Mouse (Mus musculus): Measurements from ENCODE around the gene Ptprn2. TPM values are rescaled to one million over a fixed set of nuclear protein-coding genes. Genes with fewer than 3 reads are reported as not detected.
"Not testable (repeated sequence)": the region's sequence is repeated elsewhere in the genome, so short reads cannot be mapped to it uniquely, and the experiment has no call there.

The Ptprn2 gene
- polyA plus RNA-seq, 1 experiment: 0.95 TPM

- DNase-seq: no peak
- H3K4me3 ChIP-seq (replicated peaks; ENCODE audit: extremely low read depth, low read depth, low read length): no peak overlapping the region
- TF ChIP-seq POLR2A (IDR thresholded peaks at IDR 0.05; ENCODE audit: borderline replicate concordance, extremely low read depth, low read depth, low read length) (no peak), CTCF (IDR thresholded peaks at IDR 0.05; ENCODE audit: insufficient read depth, low read length) (no peak)
- no peaks in the 10 kb centered on the region for H3K4me1 ChIP-seq (ENCODE audit: control insufficient read depth, insufficient read depth, low read length)
These were observed 13.1 kb downstream of the Ptprn2 start for GRCm38 (mm10) chr12:116498666-116499065.

- WGBS: 77% methylated on average over 11 of the region's 11 CpGs
- DNase-seq: no peak
- TF ChIP-seq POLR2A (IDR thresholded peaks at IDR 0.05; ENCODE audit: borderline replicate concordance, extremely low read depth, low read depth, low read length) (no peak), CTCF (IDR thresholded peaks at IDR 0.05; ENCODE audit: insufficient read depth, low read length) (no peak)
- H3K4me3 ChIP-seq (replicated peaks; ENCODE audit: extremely low read depth, low read depth, low read length): no peak overlapping the region
- no peaks in the 10 kb centered on the region for H3K4me1 ChIP-seq (ENCODE audit: control insufficient read depth, insufficient read depth, low read length)
These were observed 15.1 kb downstream of the Ptprn2 start for GRCm38 (mm10) chr12:116500652-116501051.

- H3K4me3 ChIP-seq (replicated peaks; ENCODE audit: extremely low read depth, low read depth, low read length): no peak overlapping the region
- TF ChIP-seq POLR2A (IDR thresholded peaks at IDR 0.05; ENCODE audit: borderline replicate concordance, extremely low read depth, low read depth, low read length): no peak
- TF ChIP-seq CTCF (IDR thresholded peaks at IDR 0.05; ENCODE audit: insufficient read depth, low read length): no peak
- DNase-seq: no peak
- no peaks in the 10 kb centered on the region for H3K4me1 ChIP-seq (ENCODE audit: control insufficient read depth, insufficient read depth, low read length)
- 53% methylated on average over 1 of the region's 1 CpGs for WGBS
These were observed 27.0 kb downstream of the Ptprn2 start for GRCm38 (mm10) chr12:116512482-116512881.

GRCm38 (mm10) chr12:116513788-116514187, 28.3 kb downstream of the Ptprn2 start:
- not testable (repeated sequence) for H3K4me3 ChIP-seq (replicated peaks; ENCODE audit: extremely low read depth, low read depth, low read length); DNase-seq; H3K4me1 ChIP-seq (ENCODE audit: control insufficient read depth, insufficient read depth, low read length)
- WGBS: 73% methylated on average over 2 of the region's 2 CpGs

GRCm38 (mm10) chr12:116515824-116516223, 30.3 kb downstream of the Ptprn2 start:
- no peak overlapping the region for H3K4me3 ChIP-seq (replicated peaks; ENCODE audit: extremely low read depth, low read depth, low read length)
- TF ChIP-seq CTCF (IDR thresholded peaks at IDR 0.05; ENCODE audit: insufficient read depth, low read length) (no peak), POLR2A (IDR thresholded peaks at IDR 0.05; ENCODE audit: borderline replicate concordance, extremely low read depth, low read depth, low read length) (no peak)
- H3K4me1 ChIP-seq (ENCODE audit: control insufficient read depth, insufficient read depth, low read length): no peaks in the 10 kb centered on the region
- no peak for DNase-seq

GRCm38 (mm10) chr12:116528861-116529260, 43.3 kb downstream of the Ptprn2 start:
- no peak overlapping the region for H3K4me3 ChIP-seq (replicated peaks; ENCODE audit: extremely low read depth, low read depth, low read length)
- TF ChIP-seq CTCF (IDR thresholded peaks at IDR 0.05; ENCODE audit: insufficient read depth, low read length): no peak
- no peak for TF ChIP-seq POLR2A (IDR thresholded peaks at IDR 0.05; ENCODE audit: borderline replicate concordance, extremely low read depth, low read depth, low read length)
- no peaks in the 10 kb centered on the region for H3K4me1 ChIP-seq (ENCODE audit: control insufficient read depth, insufficient read depth, low read length)
- DNase-seq: no peak
- 76% methylated on average over 4 of the region's 4 CpGs for WGBS

GRCm38 (mm10) chr12:116533281-116533680, 47.8 kb downstream of the Ptprn2 start:
- Histone ChIP-seq H3K4me1 (ENCODE audit: control insufficient read depth, insufficient read depth, low read length) (no peaks in the 10 kb centered on the region), H3K4me3 (replicated peaks; ENCODE audit: extremely low read depth, low read depth, low read length) (no peak overlapping the region)
- TF ChIP-seq POLR2A (IDR thresholded peaks at IDR 0.05; ENCODE audit: borderline replicate concordance, extremely low read depth, low read depth, low read length) (no peak), CTCF (IDR thresholded peaks at IDR 0.05; ENCODE audit: insufficient read depth, low read length) (no peak)
- DNase-seq: no peak

- Histone ChIP-seq H3K4me3 (replicated peaks; ENCODE audit: extremely low read depth, low read depth, low read length) (no peak overlapping the region), H3K4me1 (ENCODE audit: control insufficient read depth, insufficient read depth, low read length) (0 out of 2 replicates have a peak, but pooled peaks cover 2% of the 10 kb centered on the region)
- 96% methylated on average over 1 of the region's 1 CpGs for WGBS
- no peak for DNase-seq
- TF ChIP-seq POLR2A (IDR thresholded peaks at IDR 0.05; ENCODE audit: borderline replicate concordance, extremely low read depth, low read depth, low read length): no peak
- no peak for TF ChIP-seq CTCF (IDR thresholded peaks at IDR 0.05; ENCODE audit: insufficient read depth, low read length)
These were observed 53.8 kb downstream of the Ptprn2 start for GRCm38 (mm10) chr12:116539305-116539704.

- DNase-seq: peak; percentile 20
- Histone ChIP-seq H3K4me3 (replicated peaks; ENCODE audit: extremely low read depth, low read depth, low read length) (no peak overlapping the region), H3K4me1 (ENCODE audit: control insufficient read depth, insufficient read depth, low read length) (0 out of 2 replicates have a peak, but pooled peaks cover 2% of the 10 kb centered on the region)
- TF ChIP-seq CTCF (IDR thresholded peaks at IDR 0.05; ENCODE audit: insufficient read depth, low read length) (no peak), POLR2A (IDR thresholded peaks at IDR 0.05; ENCODE audit: borderline replicate concordance, extremely low read depth, low read depth, low read length) (no peak)
- 48% methylated on average over 1 of the region's 1 CpGs for WGBS
These were observed 55.1 kb downstream of the Ptprn2 start for GRCm38 (mm10) chr12:116540608-116541007.

GRCm38 (mm10) chr12:116550031-116550430, 64.5 kb downstream of the Ptprn2 start:
- TF ChIP-seq POLR2A (IDR thresholded peaks at IDR 0.05; ENCODE audit: borderline replicate concordance, extremely low read depth, low read depth, low read length): no peak
- no peak for TF ChIP-seq CTCF (IDR thresholded peaks at IDR 0.05; ENCODE audit: insufficient read depth, low read length)
- DNase-seq: peak; percentile 64
- no peaks in the 10 kb centered on the region for H3K4me1 ChIP-seq (ENCODE audit: control insufficient read depth, insufficient read depth, low read length)
- 52% methylated on average over 1 of the region's 1 CpGs for WGBS
- no peak overlapping the region for H3K4me3 ChIP-seq (replicated peaks; ENCODE audit: extremely low read depth, low read depth, low read length)

GRCm38 (mm10) chr12:116551516-116551915, 66.0 kb downstream of the Ptprn2 start:
- TF ChIP-seq POLR2A (IDR thresholded peaks at IDR 0.05; ENCODE audit: borderline replicate concordance, extremely low read depth, low read depth, low read length) (no peak), CTCF (IDR thresholded peaks at IDR 0.05; ENCODE audit: insufficient read depth, low read length) (no peak)
- Histone ChIP-seq H3K4me3 (replicated peaks; ENCODE audit: extremely low read depth, low read depth, low read length) (no peak overlapping the region), H3K4me1 (ENCODE audit: control insufficient read depth, insufficient read depth, low read length) (no peaks in the 10 kb centered on the region)
- no peak for DNase-seq
- 78% methylated on average over 7 of the region's 7 CpGs for WGBS

Measured in lung, adult 2 months (tissue).